Mouse (Mus musculus): Measurements from ENCODE around the gene C2cd6. TPM values are rescaled to one million over a fixed set of nuclear protein-coding genes. Genes with fewer than 3 reads are reported as not detected.
A peak's percentile ranks its signal among the peaks of the same experiment; 100 is the strongest.

C2cd6 gene
- total RNA-seq, 1 experiment = 0.22 TPM

DNA sequence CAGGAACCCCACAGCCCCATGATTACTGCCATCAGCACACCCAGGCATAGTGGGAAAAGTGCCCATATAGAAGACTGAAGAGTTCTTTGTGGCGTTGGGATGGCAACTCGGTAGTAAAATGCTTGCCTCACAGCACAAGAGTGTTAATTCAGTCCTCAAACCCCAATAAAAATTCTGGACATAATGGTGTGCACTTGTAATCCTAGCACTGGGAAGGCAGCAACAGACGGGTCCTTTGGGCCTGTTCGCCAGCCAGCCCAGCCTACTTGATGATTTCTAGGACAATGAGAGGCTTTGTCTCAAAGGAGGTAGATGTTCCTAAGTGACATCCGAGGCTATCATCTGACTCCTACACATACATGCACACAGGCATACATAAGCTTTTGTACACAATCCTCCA, 57.0 kb downstream of the C2cd6 start:
- H3K9ac ChIP-seq (ENCODE audit: insufficient read depth, low read depth, low read length, poor library complexity, severe bottlenecking) = no peak overlapping the region
- no peaks in the 10 kb centered on the region for H3K9me3 ChIP-seq (ENCODE audit: control insufficient read depth, insufficient read depth, low read depth, low read length)
- DNase-seq (ENCODE audit: low read depth, low spot score) = no peak
- TF ChIP-seq ZNF384 (IDR thresholded peaks at IDR 0.05; ENCODE audit: low read depth, low read length) (no peak), CHD2 (IDR thresholded peaks at IDR 0.05; ENCODE audit: low read depth, low read length) (no peak), ZC3H11A (IDR thresholded peaks at IDR 0.05; ENCODE audit: borderline replicate concordance, low read depth, low read length) (no peak), HCFC1 (IDR thresholded peaks at IDR 0.05; ENCODE audit: borderline replicate concordance, insufficient read depth, low read length) (no peak), MAFK (IDR thresholded peaks at IDR 0.05; ENCODE audit: insufficient read depth, low read depth, low read length) (no peak)
- in situ Hi-C loops (cut with MboI; ENCODE audit: low sequenced_read_pairs in 2 of 2, unreplicated experiment in 2 of 2) = no loop called here
- H3K4me3 ChIP-seq (ENCODE audit: insufficient read depth in 1 of 2, low read depth in 1 of 2, low read length in 2 of 2, poor library complexity in 1 of 2, severe bottlenecking in 1 of 2) = no peak overlapping the region
- no peak overlapping the region for H3K27ac ChIP-seq (ENCODE audit: insufficient read depth, low read depth, low read length, poor library complexity, severe bottlenecking)
- no peaks in the 10 kb centered on the region for H3K36me3 ChIP-seq (ENCODE audit: control insufficient read depth, insufficient read depth, low read length, poor library complexity, severe bottlenecking)
- H3K4me1 ChIP-seq (ENCODE audit: control insufficient read depth in 2 of 2, insufficient read depth in 2 of 2, low read length in 2 of 2, poor library complexity in 1 of 2) = no peaks in the 10 kb centered on the region

- DNase-seq (ENCODE audit: low read depth, low spot score) = no peak
- in situ Hi-C loops (cut with MboI; ENCODE audit: low sequenced_read_pairs in 2 of 2, unreplicated experiment in 2 of 2) = no loop called here
- no peak overlapping the region for H3K9ac ChIP-seq (ENCODE audit: insufficient read depth, low read depth, low read length, poor library complexity, severe bottlenecking)
- no peaks in the 10 kb centered on the region for H3K4me1 ChIP-seq (ENCODE audit: control insufficient read depth in 2 of 2, insufficient read depth in 2 of 2, low read length in 2 of 2, poor library complexity in 1 of 2)
- no peaks in the 10 kb centered on the region for H3K9me3 ChIP-seq (ENCODE audit: control insufficient read depth, insufficient read depth, low read depth, low read length)
- H3K36me3 ChIP-seq (ENCODE audit: control insufficient read depth, insufficient read depth, low read length, poor library complexity, severe bottlenecking) = no peaks in the 10 kb centered on the region
- TF ChIP-seq CHD2 (IDR thresholded peaks at IDR 0.05; ENCODE audit: low read depth, low read length) (no peak), ZNF384 (IDR thresholded peaks at IDR 0.05; ENCODE audit: low read depth, low read length) (no peak), ZC3H11A (IDR thresholded peaks at IDR 0.05; ENCODE audit: borderline replicate concordance, low read depth, low read length) (no peak), MAFK (IDR thresholded peaks at IDR 0.05; ENCODE audit: insufficient read depth, low read depth, low read length) (no peak), HCFC1 (IDR thresholded peaks at IDR 0.05; ENCODE audit: borderline replicate concordance, insufficient read depth, low read length) (no peak)
- H3K27ac ChIP-seq (ENCODE audit: insufficient read depth, low read depth, low read length, poor library complexity, severe bottlenecking) = no peak overlapping the region
- no peak overlapping the region for H3K4me3 ChIP-seq (ENCODE audit: insufficient read depth in 1 of 2, low read depth in 1 of 2, low read length in 2 of 2, poor library complexity in 1 of 2, severe bottlenecking in 1 of 2)
Measured at GRCm38 (mm10) chr1:59021556-59021955, 73.1 kb downstream of the C2cd6 start.

DNA sequence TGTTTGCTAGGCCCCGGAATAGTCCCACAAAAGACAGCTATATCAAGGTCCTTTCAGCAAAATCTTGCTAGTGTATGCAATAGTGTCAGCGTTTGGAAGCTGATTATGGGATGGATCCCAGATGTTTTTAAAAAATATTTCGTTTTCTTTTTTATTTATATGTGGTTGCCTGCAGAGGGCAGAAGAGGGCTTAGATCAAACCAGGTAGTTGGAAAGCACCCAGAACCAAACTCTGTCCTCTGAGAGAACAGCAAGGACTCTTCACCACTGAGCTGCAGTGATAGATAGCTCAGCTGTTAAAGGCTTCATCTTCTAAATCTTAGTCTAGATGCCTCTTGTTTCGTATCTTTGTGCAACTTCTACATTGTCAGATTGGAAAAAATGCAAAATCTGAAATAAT, 85.5 kb downstream of the C2cd6 start:
- H3K4me1 ChIP-seq (ENCODE audit: control insufficient read depth in 2 of 2, insufficient read depth in 2 of 2, low read length in 2 of 2, poor library complexity in 1 of 2) = no peaks in the 10 kb centered on the region
- no peak overlapping the region for H3K4me3 ChIP-seq (ENCODE audit: insufficient read depth in 1 of 2, low read depth in 1 of 2, low read length in 2 of 2, poor library complexity in 1 of 2, severe bottlenecking in 1 of 2)
- H3K9me3 ChIP-seq (ENCODE audit: control insufficient read depth, insufficient read depth, low read depth, low read length) = no peaks in the 10 kb centered on the region
- H3K27ac ChIP-seq (ENCODE audit: insufficient read depth, low read depth, low read length, poor library complexity, severe bottlenecking) = no peak overlapping the region
- TF ChIP-seq HCFC1 (IDR thresholded peaks at IDR 0.05; ENCODE audit: borderline replicate concordance, insufficient read depth, low read length) (no peak), MAFK (IDR thresholded peaks at IDR 0.05; ENCODE audit: insufficient read depth, low read depth, low read length) (no peak), CHD2 (IDR thresholded peaks at IDR 0.05; ENCODE audit: low read depth, low read length) (no peak), ZC3H11A (IDR thresholded peaks at IDR 0.05; ENCODE audit: borderline replicate concordance, low read depth, low read length) (no peak), ZNF384 (IDR thresholded peaks at IDR 0.05; ENCODE audit: low read depth, low read length) (no peak)
- peak; percentile 9 for DNase-seq (ENCODE audit: low read depth, low spot score)
- H3K36me3 ChIP-seq (ENCODE audit: control insufficient read depth, insufficient read depth, low read length, poor library complexity, severe bottlenecking) = no peaks in the 10 kb centered on the region
- in situ Hi-C loops (cut with MboI; ENCODE audit: low sequenced_read_pairs in 2 of 2, unreplicated experiment in 2 of 2) = no loop called here
- H3K9ac ChIP-seq (ENCODE audit: insufficient read depth, low read depth, low read length, poor library complexity, severe bottlenecking) = no peak overlapping the region

Other genes with a start within 250 kb of the C2cd6 start
- 17.0 and 19.7 TPM in 2 replicates for gene Trak2, start 121.5 kb downstream of the C2cd6 start, total RNA-seq (2012; rRNA removed)
- 2.1 and 2.7 TPM in 2 replicates for gene Stradb, start 121.4 kb downstream of the C2cd6 start, total RNA-seq (2012; rRNA removed)
- gene Tmem237, start 25.5 kb upstream of the C2cd6 start, total RNA-seq (2012; rRNA removed) = 23.4 and 36.5 TPM in 2 replicates
- gene Mpp4, start 68.5 kb upstream of the C2cd6 start, total RNA-seq (2012; rRNA removed) = 1.0 and 1.2 TPM in 2 replicates
- gene Als2, start 142.3 kb upstream of the C2cd6 start, total RNA-seq (2012; rRNA removed) = 18.4 and 23.2 TPM in 2 replicates
- 0.32 and 0.58 TPM in 2 replicates for gene Cdk15, start 162.0 kb upstream of the C2cd6 start, total RNA-seq (2012; rRNA removed)

Measured in ES-E14 (cell line).